Mouse (Mus musculus): ENCODE measurements around the gene Atrn. TPM values are rescaled to one million over a fixed set of nuclear protein-coding genes. Genes with fewer than 3 reads are reported as not detected.
A peak's percentile ranks its signal among the peaks of the same experiment; 100 is the strongest.

Atrn gene
- polyA plus RNA-seq, 1 experiment: 48.2 TPM

DNA sequence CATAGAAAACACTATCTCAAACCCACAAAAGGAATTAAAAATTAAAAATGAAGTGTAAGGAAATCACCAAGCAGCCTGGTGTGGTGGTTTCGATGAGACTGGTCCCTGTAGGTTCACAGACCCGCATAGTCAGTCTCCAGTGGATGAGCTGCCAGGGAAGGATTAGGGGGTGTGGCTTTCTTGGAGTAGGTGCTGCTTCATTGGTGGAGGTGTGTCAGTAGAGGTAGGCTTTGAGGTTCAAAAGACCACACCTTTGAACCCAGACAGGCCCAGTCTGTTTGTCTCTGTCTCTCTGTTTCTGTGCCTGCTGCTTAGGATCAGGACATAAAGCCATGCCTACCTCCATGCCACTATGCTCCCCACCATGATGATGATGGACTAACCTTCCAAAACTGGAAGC is 7.5 kb upstream of the Atrn start:
- H3K27ac ChIP-seq (ENCODE audit: insufficient read depth, low read length): no peak overlapping the region
- H3K4me1 ChIP-seq (ENCODE audit: control insufficient read depth, insufficient read depth, low read length): no peaks in the 10 kb centered on the region
- H3K4me3 ChIP-seq (replicated peaks; ENCODE audit: insufficient read depth, low read depth, low read length): no peak overlapping the region
- 88% methylated on average over 2 of the region's 2 CpGs for WGBS
- no peaks in the 10 kb centered on the region; the same call in 1 of the 2 replicates for H3K27me3 ChIP-seq (ENCODE audit: control insufficient read depth, insufficient read depth, low read length)
- DNase-seq: no peak
- TF ChIP-seq POLR2A (IDR thresholded peaks at IDR 0.05; ENCODE audit: borderline replicate concordance, insufficient read depth, low read length) (no peak), CTCF (IDR thresholded peaks at IDR 0.05; ENCODE audit: borderline replicate concordance, insufficient read depth, low read depth, low read length) (no peak)

DNA sequence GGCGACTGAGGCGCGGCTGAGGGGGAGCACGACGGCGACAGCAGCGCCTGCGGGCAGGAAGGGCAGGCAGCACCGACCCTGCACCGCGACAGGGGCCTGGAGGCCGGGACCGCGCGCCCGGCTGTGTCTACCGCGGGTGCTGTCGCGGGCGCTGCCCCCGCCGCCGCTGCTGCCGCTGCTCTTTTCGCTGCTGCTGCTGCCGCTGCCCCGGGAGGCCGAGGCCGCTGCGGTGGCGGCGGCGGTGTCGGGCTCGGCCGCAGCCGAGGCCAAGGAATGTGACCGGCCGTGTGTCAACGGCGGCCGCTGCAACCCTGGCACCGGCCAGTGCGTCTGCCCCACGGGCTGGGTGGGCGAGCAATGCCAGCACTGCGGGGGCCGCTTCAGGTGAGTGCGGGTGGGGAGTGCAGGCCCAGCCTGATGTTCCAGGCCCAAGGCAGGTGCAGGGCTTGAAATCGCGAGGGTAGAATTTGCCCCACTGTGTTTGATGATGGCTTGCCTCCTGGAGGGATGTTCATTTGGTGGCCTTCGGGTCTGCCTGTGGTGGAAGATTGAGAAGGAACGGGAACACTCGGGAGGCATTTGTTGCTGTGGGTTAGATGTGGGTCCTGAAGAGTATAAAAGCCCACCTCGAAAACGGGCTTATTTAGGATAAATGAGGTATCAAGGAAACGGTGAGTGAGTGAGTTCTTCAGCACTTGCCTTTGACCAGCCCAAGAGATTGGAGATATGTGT is 455 bp downstream of the Atrn start:
- Histone ChIP-seq H3K27me3 (ENCODE audit: control insufficient read depth, insufficient read depth, low read length) (no peaks in the 10 kb centered on the region), H3K27ac (ENCODE audit: insufficient read depth, low read length) (peak overlapping the region; percentile 16), H3K4me3 (replicated peaks; ENCODE audit: insufficient read depth, low read depth, low read length) (peak overlapping the region; percentile 86), H3K4me1 (ENCODE audit: control insufficient read depth, insufficient read depth, low read length) (peaks cover 13% of the 10 kb centered on the region; the same call in 1 of the 2 replicates)
- no peak for DNase-seq
- TF ChIP-seq POLR2A (IDR thresholded peaks at IDR 0.05; ENCODE audit: borderline replicate concordance, insufficient read depth, low read length) (no peak), CTCF (IDR thresholded peaks at IDR 0.05; ENCODE audit: borderline replicate concordance, insufficient read depth, low read depth, low read length) (no peak)
- 1% methylated on average over 49 of the region's 58 CpGs for WGBS

DNA sequence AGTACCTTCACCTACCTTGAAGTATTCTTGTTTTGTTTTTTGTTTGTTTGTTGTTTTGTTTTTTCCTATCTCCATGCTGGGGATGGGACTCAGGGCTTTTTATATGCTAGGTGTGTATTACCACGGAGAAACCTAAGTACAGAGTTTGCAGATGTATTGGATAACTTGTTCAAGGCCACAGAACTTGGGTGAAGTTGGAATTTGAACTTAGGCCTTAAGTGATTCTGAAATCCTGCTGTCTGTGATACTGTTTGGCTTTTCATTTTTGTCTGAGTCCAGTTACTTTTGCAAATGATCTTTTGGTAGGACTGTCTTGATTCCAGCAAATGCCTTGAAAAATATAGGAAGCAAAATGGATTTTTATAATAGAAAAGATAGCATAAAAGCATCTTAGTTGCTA is 5.4 kb downstream of the Atrn start:
- no peak overlapping the region for H3K27ac ChIP-seq (ENCODE audit: insufficient read depth, low read length)
- TF ChIP-seq CTCF (IDR thresholded peaks at IDR 0.05; ENCODE audit: borderline replicate concordance, insufficient read depth, low read depth, low read length) (no peak), POLR2A (IDR thresholded peaks at IDR 0.05; ENCODE audit: borderline replicate concordance, insufficient read depth, low read length) (no peak)
- no peaks in the 10 kb centered on the region for H3K27me3 ChIP-seq (ENCODE audit: control insufficient read depth, insufficient read depth, low read length)
- no peak overlapping the region for H3K4me3 ChIP-seq (replicated peaks; ENCODE audit: insufficient read depth, low read depth, low read length)
- peaks cover 8% of the 10 kb centered on the region; the same call in 1 of the 2 replicates for H3K4me1 ChIP-seq (ENCODE audit: control insufficient read depth, insufficient read depth, low read length)
- WGBS: 80% methylated on average over 1 of the region's 1 CpGs
- no peak for DNase-seq

DNA sequence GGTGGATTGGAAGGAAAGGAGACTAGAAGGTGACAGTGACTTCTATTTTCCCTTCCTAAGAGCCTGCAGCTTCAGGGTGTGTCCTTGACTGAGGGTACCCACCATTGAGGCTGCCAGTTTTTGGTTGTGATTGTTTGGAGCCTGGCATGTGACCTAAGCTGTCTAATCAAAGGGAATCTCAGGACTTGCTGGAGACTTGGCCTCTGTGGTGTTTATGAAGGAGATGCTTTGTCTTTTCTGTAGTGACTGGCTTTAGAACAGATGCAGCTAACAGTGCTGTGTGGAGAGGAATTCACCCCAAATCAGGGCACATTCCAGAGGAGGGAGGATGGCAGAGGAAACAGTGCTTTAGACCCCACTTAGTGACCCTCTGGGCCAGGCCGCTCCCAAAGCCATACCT is 8.6 kb downstream of the Atrn start:
- WGBS: 91% methylated on average over 1 of the region's 1 CpGs

DNA sequence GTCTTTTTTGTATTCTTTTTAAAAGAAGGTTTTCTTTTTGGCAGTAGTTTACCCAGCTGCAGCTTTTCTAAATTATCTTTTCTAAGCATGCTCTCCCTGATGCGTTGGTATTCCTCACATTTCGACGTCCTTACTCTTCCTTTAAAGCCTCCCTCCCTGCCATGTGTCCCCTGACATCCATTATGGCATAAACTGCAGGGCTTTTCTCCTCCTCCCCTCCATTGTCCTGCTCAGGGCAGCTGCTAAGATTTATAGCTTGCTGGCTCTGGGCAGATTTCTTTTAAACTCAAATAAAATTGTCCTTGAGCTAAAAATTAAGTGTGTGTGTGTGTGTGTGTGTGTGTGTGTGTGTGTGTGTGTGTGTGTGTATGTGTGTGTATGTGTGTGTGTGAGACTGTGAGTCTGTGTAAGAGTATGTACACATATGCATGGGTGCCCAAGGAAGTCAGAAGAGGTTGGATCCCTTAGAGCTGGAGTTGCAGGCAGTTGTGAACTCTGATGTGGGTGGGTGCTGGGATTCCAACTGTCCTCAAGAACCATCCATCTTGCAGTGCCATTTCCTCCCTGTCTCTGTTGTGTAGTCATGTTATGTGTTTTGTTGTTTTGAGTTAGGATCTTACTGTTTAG is 10.3 kb downstream of the Atrn start:
- WGBS: 59% methylated on average over 3 of the region's 3 CpGs
- Histone ChIP-seq H3K27me3 (ENCODE audit: control insufficient read depth, insufficient read depth, low read length) (no peaks in the 10 kb centered on the region), H3K27ac (ENCODE audit: insufficient read depth, low read length) (no peak overlapping the region), H3K4me3 (replicated peaks; ENCODE audit: insufficient read depth, low read depth, low read length) (no peak overlapping the region), H3K4me1 (ENCODE audit: control insufficient read depth, insufficient read depth, low read length) (no peaks in the 10 kb centered on the region)
- TF ChIP-seq CTCF (IDR thresholded peaks at IDR 0.05; ENCODE audit: borderline replicate concordance, insufficient read depth, low read depth, low read length) (no peak), POLR2A (IDR thresholded peaks at IDR 0.05; ENCODE audit: borderline replicate concordance, insufficient read depth, low read length) (no peak)
- no peak for DNase-seq

More for the DNA sequence above, 8.6 kb downstream of the Atrn start:
- Histone ChIP-seq H3K27ac (ENCODE audit: insufficient read depth, low read length) (no peak overlapping the region), H3K4me3 (replicated peaks; ENCODE audit: insufficient read depth, low read depth, low read length) (no peak overlapping the region), H3K4me1 (ENCODE audit: control insufficient read depth, insufficient read depth, low read length) (no peaks in the 10 kb centered on the region), H3K27me3 (ENCODE audit: control insufficient read depth, insufficient read depth, low read length) (no peaks in the 10 kb centered on the region)
- no peak for TF ChIP-seq POLR2A (IDR thresholded peaks at IDR 0.05; ENCODE audit: borderline replicate concordance, insufficient read depth, low read length)
- no peak for TF ChIP-seq CTCF (IDR thresholded peaks at IDR 0.05; ENCODE audit: borderline replicate concordance, insufficient read depth, low read depth, low read length)
- DNase-seq: no peak

DNA sequence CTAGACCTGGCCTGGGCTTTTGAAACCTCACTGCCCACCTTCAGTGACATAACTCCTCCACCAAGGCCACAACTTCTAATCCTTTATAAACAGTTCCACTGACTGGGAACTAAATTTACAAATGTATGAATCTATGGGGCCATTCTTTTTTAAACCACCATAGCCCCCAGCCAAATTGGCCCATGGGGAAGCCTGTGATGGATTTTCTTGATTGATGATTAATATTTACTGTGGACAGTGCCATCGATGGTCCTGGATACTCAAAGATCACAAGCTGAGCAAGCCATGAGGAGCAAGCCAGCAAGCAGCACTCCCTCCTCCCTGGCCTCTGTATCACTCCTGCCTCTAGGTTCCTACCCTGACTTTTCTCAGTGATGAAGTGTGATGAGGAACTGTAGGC is 11.4 kb downstream of the Atrn start:
- TF ChIP-seq POLR2A (IDR thresholded peaks at IDR 0.05; ENCODE audit: borderline replicate concordance, insufficient read depth, low read length): no peak
- no peak for TF ChIP-seq CTCF (IDR thresholded peaks at IDR 0.05; ENCODE audit: borderline replicate concordance, insufficient read depth, low read depth, low read length)
- DNase-seq: no peak
- Histone ChIP-seq H3K4me1 (ENCODE audit: control insufficient read depth, insufficient read depth, low read length) (no peaks in the 10 kb centered on the region), H3K27ac (ENCODE audit: insufficient read depth, low read length) (no peak overlapping the region), H3K27me3 (ENCODE audit: control insufficient read depth, insufficient read depth, low read length) (no peaks in the 10 kb centered on the region), H3K4me3 (replicated peaks; ENCODE audit: insufficient read depth, low read depth, low read length) (no peak overlapping the region)
- 93% methylated on average over 1 of the region's 1 CpGs for WGBS

DNA sequence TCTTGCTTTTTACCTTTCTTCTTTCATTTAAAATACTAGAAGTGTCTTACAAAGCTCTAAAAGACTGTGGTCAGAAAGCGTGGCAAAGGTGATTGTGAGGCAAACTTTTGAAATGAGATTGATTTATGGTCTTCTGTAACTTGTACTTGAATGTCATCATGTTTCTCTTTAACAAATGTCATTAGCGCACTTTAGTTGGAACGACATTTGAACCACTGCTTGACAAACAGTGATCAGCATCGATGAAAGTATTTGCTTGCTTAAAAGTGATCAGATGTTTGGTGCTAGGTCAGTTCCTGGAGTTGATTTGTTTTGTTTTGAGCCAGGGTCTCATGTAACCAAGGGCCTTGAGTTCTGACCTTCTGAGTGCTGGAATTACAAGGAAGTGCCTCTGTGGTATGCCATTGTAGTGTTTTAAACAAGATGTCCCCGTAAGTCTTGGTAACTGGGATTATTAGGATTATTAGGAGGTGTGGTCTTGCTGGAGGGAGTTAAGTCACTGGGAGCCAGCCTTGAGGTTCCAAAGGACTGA is 12.8 kb downstream of the Atrn start:
- 90% methylated on average over 5 of the region's 5 CpGs for WGBS

More for the DNA sequence above, 12.8 kb downstream of the Atrn start:
- Histone ChIP-seq H3K4me3 (replicated peaks; ENCODE audit: insufficient read depth, low read depth, low read length) (no peak overlapping the region), H3K4me1 (ENCODE audit: control insufficient read depth, insufficient read depth, low read length) (no peaks in the 10 kb centered on the region), H3K27me3 (ENCODE audit: control insufficient read depth, insufficient read depth, low read length) (no peaks in the 10 kb centered on the region), H3K27ac (ENCODE audit: insufficient read depth, low read length) (no peak overlapping the region)
- TF ChIP-seq POLR2A (IDR thresholded peaks at IDR 0.05; ENCODE audit: borderline replicate concordance, insufficient read depth, low read length) (no peak), CTCF (IDR thresholded peaks at IDR 0.05; ENCODE audit: borderline replicate concordance, insufficient read depth, low read depth, low read length) (no peak)
- DNase-seq: no peak
